Mouse (Mus musculus) limb, embryonic 12.5 days (tissue): ENCODE data around the gene Dtnbp1. TPM values are rescaled to one million over a fixed set of nuclear protein-coding genes. Genes with fewer than 3 reads are reported as not detected.

Source experiments
- ATAC-seq: fragments of 200-750 bp; cut with Nextera tagmentation; 2 replicates; pipeline ENCODE4 v1.8.0; 2017; ENCODE audit warnings: low read depth, moderate TSS enrichment; ENCODE audit not compliant: insufficient number of reproducible peaks, insufficient read depth, low FRiP score, low TSS enrichment
- H3K27ac ChIP-seq: fragments of 300-500 bp; sonication (generic); 2 replicates; pipeline ENCODE4 v1.5.1; 2016; ENCODE audit warnings: mild to moderate bottlenecking, moderate library complexity
- H3K27me3 ChIP-seq: fragments of 300-500 bp; sonication (generic); 2 replicates; pipeline ENCODE4 v1.6.1; 2016; ENCODE audit warnings: mild to moderate bottlenecking, moderate library complexity
- H3K36me3 ChIP-seq: fragments of 300-500 bp; sonication (generic); 2 replicates; pipeline ENCODE4 v1.6.1; 2016; ENCODE audit warnings: mild to moderate bottlenecking, moderate library complexity
- H3K4me1 ChIP-seq: fragments of 300-500 bp; sonication (generic); replicated peaks from 2 replicates; pipeline ENCODE4 v1.6.1; 2016
- H3K4me2 ChIP-seq: fragments of 300-500 bp; sonication (generic); 2 replicates; pipeline ENCODE4 v1.6.1; 2016; ENCODE audit warnings: mild to moderate bottlenecking, moderate library complexity
- H3K4me3 ChIP-seq: fragments of 300-500 bp; sonication (generic); replicated peaks from 2 replicates; pipeline ENCODE4 v1.5.1; 2016; ENCODE audit warnings: mild to moderate bottlenecking
- H3K9ac ChIP-seq: fragments of 300-500 bp; sonication (generic); replicated peaks from 2 replicates; pipeline ENCODE4 v1.6.1; 2016; ENCODE audit warnings: mild to moderate bottlenecking, moderate library complexity
- H3K9me3 ChIP-seq: fragments of 300-500 bp; sonication (generic); 2 replicates; pipeline ENCODE4 v1.6.1; 2016; ENCODE audit warnings: mild to moderate bottlenecking, moderate library complexity
- WGBS: fragments of 180-500 bp; shearing (Covaris S2); methylation state at CpG from one replicate; pipeline ENCODE4 v1.1.7; 2016; 5-methylcytosine and 5-hydroxymethylcytosine counted together
- polyA plus RNA-seq: library from polyadenylated mRNA; unstranded; fragments of >200 nt; fragmentation: Nextera tagmentation; extraction: Ambion mirVana; gene quantifications from 2 replicates; pipeline ENCODE4 v1.2.1, GENCODE M21; 2016

Dtnbp1 gene
- polyA plus RNA-seq, 1 experiment from 2014 or later: 76.2 TPM

DNA sequence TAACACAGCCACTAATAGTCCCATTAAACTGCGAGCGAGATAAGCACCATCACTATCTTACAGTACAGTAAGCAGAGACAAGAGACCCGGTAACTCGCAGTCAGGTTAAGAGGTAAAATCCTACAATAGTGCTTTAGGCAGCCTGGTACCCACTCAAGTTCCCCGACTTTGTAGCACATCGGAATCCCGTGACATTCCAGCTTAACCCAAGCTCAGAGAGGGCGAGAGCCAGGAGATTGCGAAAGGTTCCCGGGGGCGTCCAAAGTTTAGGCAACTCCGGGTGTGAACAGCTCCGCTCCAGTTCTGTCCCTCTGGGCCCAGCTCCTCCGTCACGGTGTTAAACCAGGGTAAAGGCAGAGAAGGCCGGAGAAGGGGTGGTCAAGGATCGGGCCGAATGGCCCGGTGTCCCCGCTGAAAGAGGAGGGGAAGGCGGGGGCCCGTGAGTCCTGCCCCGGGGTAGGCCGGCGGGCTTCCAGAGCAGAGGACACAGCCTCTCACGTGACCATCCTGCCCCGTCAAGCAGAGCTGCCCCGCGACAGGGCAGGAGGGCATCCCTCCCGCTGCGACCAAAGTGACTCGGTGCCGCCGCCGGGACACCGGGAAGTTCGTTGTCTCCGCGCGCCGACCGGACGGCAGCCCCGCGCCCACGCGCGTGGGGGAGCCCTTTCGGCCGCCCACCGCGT lies 578 bp downstream of the Dtnbp1 start:
- H3K4me3 ChIP-seq: peak overlapping the region; percentile 87
- peak; percentile 66 for ATAC-seq
- H3K27ac ChIP-seq: peak overlapping the region; percentile 35; the same call in 1 of the 2 replicates
- peaks cover 13% of the 10 kb centered on the region for H3K4me1 ChIP-seq
- WGBS: under 1% methylated on average over 51 of the region's 52 CpGs
- H3K4me2 ChIP-seq: peak overlapping the region; percentile 56
- no peaks in the 10 kb centered on the region for H3K27me3 ChIP-seq
- H3K9ac ChIP-seq: peak overlapping the region; percentile 84
- H3K36me3 ChIP-seq: peaks cover 9% of the 10 kb centered on the region
- no peaks in the 10 kb centered on the region for H3K9me3 ChIP-seq

- Histone ChIP-seq H3K4me2 (peak overlapping the region; percentile 56), H3K9me3 (no peaks in the 10 kb centered on the region), H3K27ac (no peak overlapping the region), H3K9ac (peak overlapping the region; percentile 84), H3K27me3 (no peaks in the 10 kb centered on the region), H3K36me3 (peaks cover 9% of the 10 kb centered on the region), H3K4me1 (peaks cover 13% of the 10 kb centered on the region), H3K4me3 (peak overlapping the region; percentile 87)
- ATAC-seq: no peak
- 25% methylated on average over 7 of the region's 7 CpGs for WGBS
Observed at GRCm38 (mm10) chr13:45000836-45001227, 1.1 kb downstream of the Dtnbp1 start.

DNA sequence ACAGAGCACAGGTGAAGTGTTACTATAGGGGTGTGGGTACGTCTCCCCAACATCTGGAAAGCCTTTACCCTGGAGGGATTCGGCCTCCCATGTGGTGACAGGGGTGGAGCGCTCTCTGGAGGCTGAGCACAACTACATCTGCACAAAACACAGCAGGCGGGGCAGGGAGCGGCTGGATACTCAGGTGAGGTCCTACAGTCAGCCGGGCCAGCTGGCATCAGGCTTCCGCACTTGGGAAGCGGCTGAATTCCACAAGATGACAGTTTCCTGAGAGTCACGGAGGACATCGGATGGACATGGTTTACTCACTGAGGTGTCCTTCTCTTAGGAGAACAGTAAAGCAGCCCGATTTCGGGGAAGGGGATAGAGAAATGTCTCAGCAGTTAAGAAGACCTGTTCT lies 2.7 kb downstream of the Dtnbp1 start:
- Histone ChIP-seq H3K36me3 (peaks cover 9% of the 10 kb centered on the region), H3K27ac (no peak overlapping the region), H3K4me2 (no peak overlapping the region), H3K9ac (no peak overlapping the region), H3K4me1 (peaks cover 13% of the 10 kb centered on the region), H3K4me3 (no peak overlapping the region), H3K9me3 (no peaks in the 10 kb centered on the region), H3K27me3 (no peaks in the 10 kb centered on the region)
- no peak for ATAC-seq
- 91% methylated on average over 12 of the region's 12 CpGs for WGBS

DNA sequence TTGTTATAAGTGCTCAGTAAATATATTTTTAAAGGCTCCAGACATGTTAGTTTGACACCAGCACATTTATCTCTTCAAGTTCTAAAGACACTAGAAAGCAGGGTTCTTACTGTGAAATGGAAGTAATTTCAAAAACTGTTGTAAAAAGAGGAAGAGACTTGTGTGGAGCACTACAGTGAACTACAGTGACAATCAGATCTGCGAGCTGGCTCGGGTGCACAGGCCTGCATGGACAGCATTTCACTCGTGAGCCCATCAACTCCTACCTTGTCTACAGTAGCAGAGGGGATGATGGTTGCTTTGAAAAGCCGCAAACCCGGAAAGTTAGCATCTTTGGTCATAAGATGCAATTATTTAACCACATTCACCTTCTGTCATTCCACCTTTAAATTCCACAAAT lies 5.6 kb downstream of the Dtnbp1 start:
- Histone ChIP-seq H3K4me1 (peaks cover 10% of the 10 kb centered on the region), H3K4me3 (no peak overlapping the region), H3K4me2 (no peak overlapping the region), H3K27ac (no peak overlapping the region), H3K9me3 (no peaks in the 10 kb centered on the region), H3K27me3 (no peaks in the 10 kb centered on the region), H3K9ac (no peak overlapping the region), H3K36me3 (peaks cover 24% of the 10 kb centered on the region)
- 91% methylated on average over 5 of the region's 5 CpGs for WGBS
- ATAC-seq: no peak

DNA sequence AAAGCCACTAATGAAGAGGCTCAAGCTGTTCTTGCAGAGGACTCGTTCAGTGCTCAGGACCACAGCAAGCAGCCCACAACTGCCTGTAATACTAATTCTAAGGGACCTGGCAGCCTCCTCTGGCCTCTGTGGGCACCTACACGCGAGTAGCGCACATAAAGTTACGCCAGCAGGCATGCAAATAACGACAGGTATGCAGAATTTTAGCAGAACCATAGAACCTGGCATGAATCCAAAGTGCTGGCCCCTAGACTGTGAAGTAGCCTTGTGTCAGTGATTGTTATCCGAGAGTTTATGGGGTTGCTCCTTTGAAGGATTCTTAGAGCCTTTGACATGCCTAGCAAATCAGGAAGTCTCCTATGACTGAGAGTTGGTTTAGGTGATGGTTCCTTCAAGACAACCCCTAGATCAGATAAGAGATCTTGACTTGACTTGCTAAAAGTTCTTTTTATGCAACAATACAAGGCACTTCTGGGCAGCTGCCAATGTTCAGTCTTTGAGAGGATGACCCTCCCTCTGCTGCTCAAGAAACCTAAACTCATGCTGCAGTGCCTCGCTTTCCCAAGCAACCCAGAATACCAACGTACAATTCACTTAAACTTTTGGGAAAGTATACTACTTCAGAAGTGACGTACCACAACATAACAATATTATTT lies 9.3 kb downstream of the Dtnbp1 start:
- Histone ChIP-seq H3K9me3 (no peaks in the 10 kb centered on the region), H3K27ac (no peak overlapping the region), H3K4me3 (no peak overlapping the region), H3K27me3 (no peaks in the 10 kb centered on the region), H3K36me3 (peaks cover 29% of the 10 kb centered on the region), H3K4me2 (no peak overlapping the region), H3K4me1 (peaks cover 5% of the 10 kb centered on the region), H3K9ac (no peak overlapping the region)
- WGBS: 88% methylated on average over 10 of the region's 10 CpGs
- no peak for ATAC-seq

DNA sequence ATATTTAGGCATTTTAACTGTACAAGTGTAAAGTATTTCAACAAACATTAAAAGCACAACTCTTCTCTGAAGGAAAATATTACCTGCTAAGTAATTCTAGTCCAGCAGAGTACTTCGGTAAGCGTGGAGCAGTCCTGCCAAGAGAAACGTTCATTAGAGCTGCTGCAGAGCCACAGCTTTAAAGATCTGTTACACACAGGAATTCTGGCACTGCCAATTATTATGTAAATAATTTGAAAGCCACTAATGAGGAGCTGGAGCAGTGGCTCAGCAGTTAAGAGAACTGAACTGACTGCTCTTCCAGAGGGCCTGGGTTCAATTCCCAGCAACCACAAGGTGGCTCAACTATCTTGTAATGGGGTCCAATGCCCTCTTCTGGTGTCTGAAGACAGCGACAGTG lies 10.0 kb downstream of the Dtnbp1 start:
- no peak for ATAC-seq
- Histone ChIP-seq H3K9ac (no peak overlapping the region), H3K4me2 (no peak overlapping the region), H3K27me3 (no peaks in the 10 kb centered on the region), H3K4me1 (peaks cover 5% of the 10 kb centered on the region), H3K4me3 (no peak overlapping the region), H3K27ac (no peak overlapping the region), H3K36me3 (peaks cover 33% of the 10 kb centered on the region), H3K9me3 (no peaks in the 10 kb centered on the region)
- 80% methylated on average over 4 of the region's 4 CpGs for WGBS

- Histone ChIP-seq H3K4me2 (no peak overlapping the region), H3K4me3 (no peak overlapping the region), H3K27ac (no peak overlapping the region), H3K27me3 (no peaks in the 10 kb centered on the region), H3K4me1 (peaks cover 10% of the 10 kb centered on the region), H3K9me3 (no peaks in the 10 kb centered on the region), H3K36me3 (peaks cover 41% of the 10 kb centered on the region), H3K9ac (no peak overlapping the region)
- 91% methylated on average over 7 of the region's 7 CpGs for WGBS
- ATAC-seq: no peak
Observed at GRCm38 (mm10) chr13:44990073-44990682, 11.8 kb downstream of the Dtnbp1 start.

DNA sequence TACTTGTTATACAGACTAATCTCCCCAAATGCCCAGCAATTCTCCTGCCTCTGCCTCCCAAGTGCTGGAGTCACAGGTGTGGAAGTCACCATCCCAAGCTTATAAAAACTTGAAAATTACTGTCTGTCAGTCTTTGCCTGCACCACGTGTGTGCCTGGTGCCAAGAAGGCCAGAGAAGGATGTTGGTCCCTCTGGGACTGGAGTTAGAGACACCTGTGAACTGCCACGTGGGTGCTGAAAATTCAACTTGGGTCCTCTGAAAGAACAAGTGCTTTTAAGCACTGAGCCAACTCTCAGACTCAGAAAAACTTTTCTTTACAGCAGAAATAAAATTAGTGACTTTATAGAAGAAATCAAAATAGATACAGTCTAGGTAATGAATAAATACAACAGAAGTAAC lies 15.6 kb downstream of the Dtnbp1 start:
- 0 out of 2 replicates have a peak, but pooled peaks cover 5% of the 10 kb centered on the region for H3K4me1 ChIP-seq
- no peak overlapping the region for H3K27ac ChIP-seq
- H3K27me3 ChIP-seq: no peaks in the 10 kb centered on the region
- no peak overlapping the region for H3K9ac ChIP-seq
- whole genome bisulfite sequencing: 60% methylated on average over 2 of the region's 2 CpGs
- no peak overlapping the region for H3K4me2 ChIP-seq
- H3K36me3 ChIP-seq: peaks cover 47% of the 10 kb centered on the region
- no peak overlapping the region for H3K4me3 ChIP-seq
- no peaks in the 10 kb centered on the region for H3K9me3 ChIP-seq
- ATAC-seq: no peak

- 0 out of 2 replicates have a peak, but pooled peaks cover 5% of the 10 kb centered on the region for H3K4me1 ChIP-seq
- H3K9me3 ChIP-seq: no peaks in the 10 kb centered on the region
- 73% methylated on average over 2 of the region's 2 CpGs for WGBS
- H3K9ac ChIP-seq: no peak overlapping the region
- H3K4me3 ChIP-seq: no peak overlapping the region
- H3K36me3 ChIP-seq: peaks cover 47% of the 10 kb centered on the region
- no peak overlapping the region for H3K4me2 ChIP-seq
- ATAC-seq: no peak
- no peaks in the 10 kb centered on the region for H3K27me3 ChIP-seq
- H3K27ac ChIP-seq: no peak overlapping the region
Observed at GRCm38 (mm10) chr13:44985321-44985720, 16.6 kb downstream of the Dtnbp1 start.

DNA sequence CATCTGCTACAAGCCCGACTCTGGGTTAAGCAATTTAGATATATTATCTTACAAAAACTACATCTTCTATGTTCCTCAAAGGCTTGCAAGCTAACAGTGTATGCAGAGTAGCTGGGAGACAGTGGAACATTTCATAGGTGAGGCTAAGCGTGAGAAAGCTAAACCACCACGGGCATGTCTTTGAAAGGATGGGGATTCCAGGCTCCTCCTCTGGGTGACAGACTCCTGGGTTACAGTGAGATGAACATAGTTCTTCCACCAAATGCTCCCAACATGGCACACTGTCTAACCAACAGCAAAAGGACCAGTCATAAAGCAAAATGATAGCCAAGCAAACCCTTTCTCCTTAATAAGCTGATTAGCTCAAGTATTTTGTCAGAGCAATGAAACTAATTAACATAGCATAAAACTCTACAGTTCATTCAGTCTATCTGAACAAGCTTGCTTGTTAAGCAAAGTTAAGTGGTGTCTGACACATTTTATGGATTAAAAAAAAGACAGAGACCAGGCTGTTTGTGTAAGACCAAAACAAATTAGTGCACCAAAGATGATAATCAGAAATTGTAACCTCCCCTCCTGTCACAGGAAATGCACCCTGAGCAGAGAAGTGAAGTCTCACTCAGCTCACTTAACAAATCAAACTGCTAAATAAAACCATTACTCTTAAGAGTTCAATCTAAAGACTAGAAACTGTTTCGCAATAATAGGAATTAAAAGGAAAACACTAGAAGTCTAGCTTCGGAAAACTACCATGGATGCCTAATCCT lies 18.1 kb downstream of the Dtnbp1 start:
- H3K27ac ChIP-seq: no peak overlapping the region
- no peak overlapping the region for H3K9ac ChIP-seq
- no peak overlapping the region for H3K4me2 ChIP-seq
- H3K9me3 ChIP-seq: no peaks in the 10 kb centered on the region
- 0 out of 2 replicates have a peak, but pooled peaks cover 5% of the 10 kb centered on the region for H3K4me1 ChIP-seq
- ATAC-seq: no peak
- no peak overlapping the region for H3K4me3 ChIP-seq
- peaks cover 44% of the 10 kb centered on the region for H3K36me3 ChIP-seq
- 87% methylated on average over 5 of the region's 5 CpGs for WGBS
- no peaks in the 10 kb centered on the region for H3K27me3 ChIP-seq

GRCm38 (mm10) chr13:44982799-44983198 lies 19.1 kb downstream of the Dtnbp1 start:
- no peak for ATAC-seq
- Histone ChIP-seq H3K4me3 (no peak overlapping the region), H3K9me3 (no peaks in the 10 kb centered on the region), H3K27ac (no peak overlapping the region), H3K4me2 (no peak overlapping the region), H3K27me3 (no peaks in the 10 kb centered on the region), H3K4me1 (0 out of 2 replicates have a peak, but pooled peaks cover 5% of the 10 kb centered on the region), H3K9ac (no peak overlapping the region), H3K36me3 (peaks cover 40% of the 10 kb centered on the region)
- WGBS: 84% methylated on average over 7 of the region's 7 CpGs
